Mouse (Mus musculus): ENCODE measurements around the gene Snrnp70.
A peak's percentile ranks its signal among the peaks of the same experiment; 100 is the strongest.
"Not testable (repeated sequence)": the region's sequence is repeated elsewhere in the genome, so short reads cannot be mapped to it uniquely, and the experiment has no call there.

Snrnp70 gene

DNA sequence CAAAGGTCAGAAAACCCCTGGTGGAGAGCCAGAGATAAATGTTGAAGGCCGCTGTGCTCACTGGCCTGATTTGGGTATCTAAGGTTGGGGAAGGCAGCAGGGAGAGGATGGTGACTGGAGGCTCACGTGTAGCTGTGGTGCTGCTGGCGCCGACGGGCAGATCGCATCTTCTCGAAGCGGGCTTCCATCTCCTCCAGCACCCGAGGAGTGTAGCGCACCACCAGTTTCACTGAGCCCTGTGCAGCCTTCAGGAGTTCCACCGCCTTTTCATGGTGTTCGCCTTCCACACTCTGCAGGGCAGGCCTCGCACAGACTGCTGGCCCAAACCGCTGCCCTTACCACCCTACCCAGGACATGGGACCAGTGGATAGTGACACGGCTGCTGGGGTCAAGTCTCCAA is 27.4 kb downstream of the Snrnp70 start:
- DNase-seq (ENCODE audit: low read depth) = no peak

DNA sequence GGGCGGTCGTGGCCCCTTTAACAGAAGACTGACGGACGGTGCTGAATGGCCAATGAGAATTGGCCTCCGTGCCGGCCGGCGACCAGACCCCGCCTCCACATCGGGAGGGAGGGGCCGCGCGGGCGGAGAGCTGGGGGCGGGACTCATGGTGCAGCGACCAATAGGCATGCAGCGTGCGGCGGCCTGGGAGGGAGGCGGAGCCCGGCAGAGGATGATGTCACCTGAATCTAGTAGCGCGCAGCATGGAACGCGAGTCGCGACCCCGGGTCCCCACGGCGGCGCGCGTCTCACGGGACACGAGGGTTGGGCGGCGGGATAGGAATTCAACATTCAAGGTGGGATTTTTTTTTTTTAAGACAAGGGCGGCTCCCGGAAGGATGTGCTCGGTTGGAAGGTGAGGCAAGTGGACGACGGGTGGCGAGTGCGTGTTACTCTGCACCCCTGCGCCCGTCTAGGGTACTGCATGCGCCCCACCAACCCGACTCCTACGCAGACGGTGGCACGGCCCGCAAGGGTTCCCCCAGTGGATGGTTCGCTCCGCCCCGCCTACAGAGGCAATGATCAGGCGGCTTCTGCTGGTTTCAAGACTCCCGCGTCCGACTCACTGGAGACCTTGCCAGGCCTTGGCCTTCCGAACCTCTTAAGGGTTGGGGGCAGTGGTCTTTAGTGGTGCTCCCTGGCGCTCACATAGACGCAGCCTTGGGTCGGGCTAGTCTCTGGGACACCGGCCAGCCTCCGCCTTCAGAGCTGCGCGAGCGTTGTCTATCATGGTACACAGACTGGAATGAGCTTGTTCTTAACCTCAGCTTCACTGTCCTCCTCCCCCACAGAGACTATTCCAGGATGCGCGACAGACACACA is 28.3 kb downstream of the Snrnp70 start:
- peak; percentile 98 for DNase-seq (ENCODE audit: low read depth)

DNA sequence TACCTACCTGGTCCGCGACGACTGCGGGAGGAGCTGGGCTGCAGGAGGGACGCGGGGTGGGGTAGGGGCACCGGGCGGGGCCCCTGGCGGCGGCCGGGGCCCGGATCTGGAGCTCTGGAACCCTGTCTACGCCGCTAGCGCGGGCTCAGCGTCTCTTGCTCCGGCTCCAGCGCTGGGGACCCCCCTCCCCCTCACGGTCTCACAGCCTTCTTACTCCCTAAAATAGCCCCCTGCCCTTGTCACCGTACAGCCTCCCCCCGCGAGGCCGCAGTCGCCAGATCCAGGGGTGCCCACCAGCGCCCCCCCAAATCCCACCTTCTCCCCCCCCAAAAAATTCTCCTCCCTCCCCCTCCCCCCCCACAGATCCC is 28.9 kb downstream of the Snrnp70 start, which contains the start of gene Ppfia3:
Gene Ppfia3, minus strand, starts transcription at position 368 of the 368 bp plus-strand sequence.
- DNase-seq (ENCODE audit: low read depth) = no peak

DNA sequence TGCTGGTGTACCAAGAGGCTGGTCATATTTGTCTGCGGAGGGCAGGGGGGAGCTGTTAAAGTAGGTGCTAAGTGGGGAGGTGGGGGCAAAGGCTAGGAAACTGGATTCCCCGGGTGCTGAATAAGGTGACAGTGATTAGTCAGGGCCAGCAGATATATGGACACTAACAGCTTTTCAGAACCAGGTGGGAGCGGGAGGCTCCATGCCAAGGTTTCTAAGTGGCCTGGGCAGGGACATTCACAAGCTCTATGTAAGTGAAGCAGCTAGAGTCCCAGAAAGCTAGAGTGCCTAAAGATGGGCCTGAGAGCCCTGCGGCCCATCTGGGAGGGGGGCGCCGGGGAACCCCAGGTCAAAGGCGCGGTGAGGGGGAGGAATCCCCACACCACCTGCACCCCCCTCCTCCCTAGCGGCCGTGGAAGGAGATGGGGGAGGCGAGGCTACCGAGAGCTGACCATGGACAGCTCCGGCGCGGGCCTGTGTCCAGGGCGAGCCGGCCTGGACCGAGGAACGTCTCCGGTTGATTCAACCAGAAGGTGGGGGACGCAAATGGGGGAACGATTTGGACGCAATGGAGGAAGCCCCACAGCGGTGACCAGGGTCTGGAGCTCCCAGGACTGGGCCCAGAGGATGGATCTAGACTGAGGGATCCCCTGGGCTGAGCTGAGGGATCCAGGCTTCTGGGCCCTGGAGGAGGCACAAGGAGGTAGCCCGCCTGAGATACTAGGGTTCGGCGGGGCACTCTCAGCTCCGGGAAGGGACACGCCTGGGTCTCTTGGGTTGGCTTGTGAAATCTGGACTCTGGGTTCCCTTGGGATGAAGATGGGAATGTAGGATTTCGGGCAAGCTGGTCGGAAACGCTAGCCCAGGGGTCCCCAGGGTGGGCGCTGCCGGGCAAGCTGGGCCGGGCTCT is 29.5 kb downstream of the Snrnp70 start:
- DNase-seq (ENCODE audit: low read depth) = peak; percentile 45

DNA sequence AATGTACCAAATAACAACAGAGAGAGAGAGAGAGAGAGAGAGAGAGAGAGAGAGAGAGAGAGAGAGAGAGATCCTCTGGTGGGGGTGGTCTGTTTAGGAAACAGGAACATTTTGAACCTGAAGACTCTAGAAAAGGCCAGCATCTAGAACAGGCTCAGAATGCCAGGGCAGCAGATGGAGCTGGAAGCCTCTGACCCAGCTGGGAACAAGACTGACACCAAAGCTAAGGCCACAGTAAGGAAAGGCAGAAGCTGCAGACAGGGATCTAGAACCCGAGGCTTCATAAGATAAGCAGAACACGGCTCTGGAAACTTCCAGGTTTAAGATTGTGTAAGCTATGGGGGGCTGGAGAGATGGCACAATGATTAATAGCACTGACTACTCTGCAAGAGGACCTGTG is 31.6 kb downstream of the Snrnp70 start:
- DNase-seq (ENCODE audit: low read depth) = no peak

- peak; percentile 92 for DNase-seq (ENCODE audit: low read depth)
These were observed 32.7 kb downstream of the Snrnp70 start for GRCm38 (mm10) chr7:45362801-45363200.

DNA sequence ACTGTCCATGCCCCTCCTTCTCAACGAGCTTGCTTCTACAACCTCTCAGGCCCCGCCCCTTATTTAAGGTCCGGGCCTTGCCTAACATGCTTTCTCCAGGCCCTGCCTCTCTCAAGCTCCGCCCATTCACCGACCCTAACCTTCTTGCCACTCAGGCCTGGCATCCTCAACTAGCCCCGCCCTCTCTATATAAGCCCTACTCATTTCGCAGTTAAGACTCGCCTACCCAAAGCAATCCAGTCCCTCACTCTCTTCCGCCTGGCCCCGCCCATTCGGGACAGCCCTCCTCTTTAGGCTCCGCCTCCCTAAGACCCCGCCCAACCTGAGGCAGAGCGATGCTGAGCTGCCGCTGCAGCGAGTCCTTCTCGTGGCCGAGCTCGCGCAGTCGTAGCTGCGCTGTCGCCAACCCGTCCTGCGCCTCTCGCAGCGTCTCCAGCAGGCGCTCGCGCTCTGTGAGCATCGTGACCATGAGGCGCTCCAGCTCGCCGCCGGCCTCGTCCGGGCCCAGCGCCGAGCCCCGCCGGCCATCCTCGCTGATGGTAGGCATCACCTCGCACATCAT is 34.2 kb downstream of the Snrnp70 start:
- DNase-seq (ENCODE audit: low read depth) = peak; percentile 95

GRCm38 (mm10) chr7:45360404-45361125 is 35.0 kb downstream of the Snrnp70 start:
- peak; percentile 56 for DNase-seq (ENCODE audit: low read depth)

DNA sequence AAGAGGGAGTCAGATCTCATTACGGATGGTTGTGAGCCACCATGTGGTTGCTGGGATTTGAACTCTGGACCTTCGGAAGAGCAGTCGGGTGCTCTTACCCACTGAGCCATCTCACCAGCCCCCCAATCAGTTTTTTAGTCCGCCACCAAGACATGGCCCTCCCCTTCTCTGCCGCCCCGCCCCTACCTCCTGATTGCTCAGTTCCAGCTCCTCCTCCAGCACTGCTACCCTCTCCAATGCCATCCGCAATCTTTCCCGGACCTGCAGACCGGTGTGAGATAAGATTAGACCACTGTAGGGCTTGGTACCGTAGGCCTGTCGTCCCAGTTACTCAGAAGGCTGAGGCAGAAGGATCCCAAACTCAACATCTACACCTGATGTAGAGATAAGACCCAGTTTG is 36.5 kb downstream of the Snrnp70 start:
- not testable (repeated sequence) for DNase-seq (ENCODE audit: low read depth)

DNA sequence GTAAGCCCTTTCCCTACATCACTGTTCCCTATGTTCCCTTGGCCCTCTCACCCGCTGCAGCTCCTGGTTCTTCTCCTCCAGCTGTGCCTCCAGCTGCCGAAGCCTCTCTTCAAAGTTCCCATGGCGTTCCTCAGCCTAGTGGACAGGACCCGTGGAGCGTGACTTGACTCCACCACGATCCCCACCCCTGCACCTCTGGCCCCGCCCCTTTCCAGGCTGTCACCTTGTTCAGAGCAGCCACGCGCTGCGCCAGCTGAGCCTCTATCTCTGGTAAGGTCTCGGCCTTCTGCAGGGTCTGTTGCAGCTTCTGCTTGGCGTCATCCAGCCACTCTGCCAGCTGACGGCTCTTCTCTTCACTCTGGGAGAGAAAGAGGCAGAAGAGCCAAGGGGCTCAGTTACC is 39.5 kb downstream of the Snrnp70 start:
- no peak for DNase-seq (ENCODE audit: low read depth)

GRCm38 (mm10) chr7:45355318-45356020 is 40.1 kb downstream of the Snrnp70 start:
- DNase-seq (ENCODE audit: low read depth) = no peak

DNA sequence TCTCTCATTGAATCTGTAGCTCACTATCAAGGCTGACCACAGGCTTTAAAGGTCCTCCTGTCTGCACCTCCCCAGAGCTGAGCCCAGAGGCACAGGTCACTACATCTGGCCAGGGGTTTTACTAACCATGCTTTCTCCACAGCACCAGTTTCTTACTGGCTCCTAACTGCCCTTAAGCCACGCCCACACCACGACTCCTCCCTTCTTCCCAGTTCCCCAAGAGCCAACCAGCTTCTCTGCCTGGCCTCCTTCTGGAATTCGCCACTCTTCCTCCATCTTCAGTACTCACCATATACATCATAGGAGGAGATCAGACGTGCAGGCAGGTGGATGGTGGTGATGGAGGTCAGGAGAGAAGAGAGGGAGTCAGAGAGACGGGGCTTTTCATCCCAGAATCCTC is 42.5 kb downstream of the Snrnp70 start:
- DNase-seq (ENCODE audit: low read depth) = no peak

DNA sequence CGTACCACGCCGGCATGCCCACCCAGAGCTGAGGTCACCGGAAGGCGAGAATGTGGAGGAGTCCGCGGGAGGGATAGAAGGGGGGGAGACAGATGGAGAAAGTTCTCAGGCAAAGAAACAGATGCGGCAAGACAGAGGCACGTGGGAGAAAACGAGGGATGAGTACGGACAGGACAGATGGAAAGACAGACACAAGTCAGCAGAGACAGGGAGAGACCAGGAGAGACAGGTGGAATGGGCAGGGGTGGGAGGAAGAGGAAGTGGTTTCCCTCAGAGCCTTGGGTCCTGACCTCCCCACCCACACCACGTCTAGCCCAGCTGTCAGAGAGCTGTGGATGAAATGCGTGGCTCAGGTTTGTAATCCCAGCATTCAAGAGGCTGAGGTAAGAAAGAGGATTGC is 48.6 kb downstream of the Snrnp70 start:
- no peak for DNase-seq (ENCODE audit: low read depth)

- DNase-seq (ENCODE audit: low read depth) = peak; percentile 72
These were observed 52.0 kb downstream of the Snrnp70 start for GRCm38 (mm10) chr7:45343543-45343942.

GRCm38 (mm10) chr7:45342081-45342480 is 53.5 kb downstream of the Snrnp70 start:
- peak; percentile 28 for DNase-seq (ENCODE audit: low read depth)

DNA sequence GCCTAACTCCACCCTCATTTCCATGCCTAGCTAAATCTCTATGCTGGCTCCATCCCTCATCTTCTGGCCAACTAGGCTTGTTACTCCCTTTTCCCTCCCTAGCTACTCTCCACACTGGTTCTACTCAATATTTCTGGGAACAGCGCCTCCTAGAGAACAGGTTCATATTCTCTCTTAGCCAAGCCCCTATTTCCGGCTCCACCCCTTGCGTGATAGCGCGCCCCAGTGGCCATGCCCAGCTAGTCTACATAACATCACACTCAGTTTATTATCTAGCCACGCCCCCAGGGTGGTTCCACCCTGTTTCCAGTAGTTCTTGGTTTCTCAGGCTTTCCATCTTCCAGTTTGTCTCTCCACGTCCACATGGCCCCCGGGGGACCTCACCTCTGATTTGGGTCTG is 54.2 kb downstream of the Snrnp70 start:
- DNase-seq (ENCODE audit: low read depth) = peak; percentile 98

GRCm38 (mm10) chr7:45340669-45341068 is 54.9 kb downstream of the Snrnp70 start:
- peak; percentile 65 for DNase-seq (ENCODE audit: low read depth)

- peak; percentile 47 for DNase-seq (ENCODE audit: low read depth)
These were observed 55.5 kb downstream of the Snrnp70 start for GRCm38 (mm10) chr7:45340066-45340442.

DNA sequence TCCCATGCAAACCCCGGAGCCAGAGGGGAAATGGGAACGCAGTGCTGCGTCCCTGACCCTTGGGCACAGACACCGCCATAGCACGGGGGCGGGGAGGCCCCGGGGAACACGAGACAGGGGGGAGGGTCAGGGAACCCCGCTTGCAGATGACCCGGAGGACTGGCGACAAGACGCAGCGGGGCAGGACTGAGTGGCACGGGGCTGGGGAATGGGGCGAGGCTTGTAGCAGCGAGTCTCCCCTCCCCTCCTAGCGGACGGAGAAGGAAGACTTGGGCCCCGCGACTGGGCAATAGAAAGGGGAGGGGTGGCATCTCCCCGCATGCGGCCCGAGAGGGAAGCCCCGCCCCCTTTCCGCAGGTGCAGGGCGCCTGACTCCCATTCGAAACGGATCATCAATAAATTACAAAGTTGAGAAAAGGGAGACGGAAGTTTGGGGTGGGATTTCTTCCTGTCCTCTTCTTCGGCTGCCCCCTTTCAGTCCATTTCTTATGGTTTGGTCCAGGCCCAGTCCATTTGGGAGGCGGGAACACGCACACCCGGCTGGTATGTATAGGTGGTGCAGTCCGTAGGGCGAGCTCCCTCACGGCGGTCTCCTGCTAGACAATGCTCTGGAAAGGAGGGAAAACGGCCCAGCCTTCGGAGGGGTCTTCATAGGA is 56.0 kb downstream of the Snrnp70 start:
- peak; percentile 80 for DNase-seq (ENCODE audit: low read depth)

DNA sequence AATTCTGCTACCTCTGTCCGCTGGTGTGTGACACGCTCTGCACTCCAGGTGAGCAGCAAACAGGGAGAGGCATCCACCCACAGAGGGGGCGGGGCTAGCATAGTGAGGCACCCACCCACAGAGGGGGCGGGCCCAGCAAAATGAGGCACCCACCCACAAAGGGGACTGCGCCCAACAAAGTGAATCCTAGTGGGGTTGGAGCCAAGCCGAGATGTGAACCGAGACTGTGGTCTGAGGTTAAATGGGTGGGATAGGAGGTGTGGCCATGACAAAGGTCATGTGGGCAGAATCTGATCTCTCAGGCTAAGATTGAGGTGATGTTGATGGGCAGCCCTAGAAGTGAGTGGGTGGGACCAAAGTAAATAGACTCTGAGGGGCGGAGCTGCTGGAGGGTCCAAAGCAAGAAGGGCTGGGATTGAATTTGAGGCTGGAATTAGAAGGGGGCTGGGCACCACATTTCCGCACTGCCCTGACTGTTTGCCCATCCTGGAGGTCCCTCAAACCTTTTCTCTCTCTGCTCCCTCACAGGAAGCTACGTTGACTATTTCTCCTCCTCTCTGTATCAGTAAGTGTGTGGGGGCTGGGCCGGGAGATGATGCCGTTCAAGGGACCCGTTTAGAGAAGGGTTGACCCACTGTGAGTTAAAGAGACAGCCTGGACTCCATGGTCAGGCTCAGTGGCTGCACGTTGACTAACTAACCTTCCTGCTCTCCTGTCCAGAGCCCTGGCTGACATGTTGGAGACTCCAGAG is 57.2 kb downstream of the Snrnp70 start:
- peak; percentile 90 for DNase-seq (ENCODE audit: low read depth)
